Mouse (Mus musculus): ENCODE results near the gene Rdh13. TPM values are rescaled to one million over a fixed set of nuclear protein-coding genes. Genes with fewer than 3 reads are reported as not detected.

Gene Rdh13
- 2.6 TPM for polyA plus RNA-seq (2015; fragmentation: Illumina TruSeq; extraction: RNeasy Lipid Tissue Mini Kit (QIAGEN cat#74804); ENCODE audit: insufficient read depth, low read depth, low replicate concordance)

DNA sequence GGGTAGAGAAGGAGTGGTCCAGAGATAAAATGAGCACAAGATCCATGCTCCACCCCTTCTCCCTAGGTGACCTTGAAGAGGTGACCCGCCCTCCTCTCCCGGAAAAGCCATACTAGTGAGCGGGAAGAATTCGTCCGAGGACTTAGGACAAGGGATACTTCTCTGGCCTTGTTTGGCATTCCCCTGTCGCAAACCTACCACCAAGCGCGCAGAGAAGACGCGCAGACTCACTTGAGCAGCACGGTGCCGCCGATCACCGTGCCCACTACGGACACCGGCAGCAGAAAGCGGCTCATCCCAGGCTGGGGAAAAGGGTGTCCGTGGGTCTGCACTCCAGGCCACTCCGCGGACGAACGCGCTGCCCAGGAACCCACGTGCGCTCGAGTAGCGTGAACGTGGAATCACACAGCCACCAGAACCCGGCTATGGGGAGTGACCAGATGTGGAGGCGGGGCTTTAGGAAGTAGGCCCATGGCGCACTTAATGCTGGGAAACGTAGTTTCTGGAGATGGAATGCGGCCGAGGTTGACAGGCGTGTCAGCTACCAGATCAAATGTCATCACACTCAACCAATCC lies at the start of gene Rdh13:
Gene Rdh13 (minus strand): TSS at position 434 of the 576 bp plus-strand sequence.

DNA sequence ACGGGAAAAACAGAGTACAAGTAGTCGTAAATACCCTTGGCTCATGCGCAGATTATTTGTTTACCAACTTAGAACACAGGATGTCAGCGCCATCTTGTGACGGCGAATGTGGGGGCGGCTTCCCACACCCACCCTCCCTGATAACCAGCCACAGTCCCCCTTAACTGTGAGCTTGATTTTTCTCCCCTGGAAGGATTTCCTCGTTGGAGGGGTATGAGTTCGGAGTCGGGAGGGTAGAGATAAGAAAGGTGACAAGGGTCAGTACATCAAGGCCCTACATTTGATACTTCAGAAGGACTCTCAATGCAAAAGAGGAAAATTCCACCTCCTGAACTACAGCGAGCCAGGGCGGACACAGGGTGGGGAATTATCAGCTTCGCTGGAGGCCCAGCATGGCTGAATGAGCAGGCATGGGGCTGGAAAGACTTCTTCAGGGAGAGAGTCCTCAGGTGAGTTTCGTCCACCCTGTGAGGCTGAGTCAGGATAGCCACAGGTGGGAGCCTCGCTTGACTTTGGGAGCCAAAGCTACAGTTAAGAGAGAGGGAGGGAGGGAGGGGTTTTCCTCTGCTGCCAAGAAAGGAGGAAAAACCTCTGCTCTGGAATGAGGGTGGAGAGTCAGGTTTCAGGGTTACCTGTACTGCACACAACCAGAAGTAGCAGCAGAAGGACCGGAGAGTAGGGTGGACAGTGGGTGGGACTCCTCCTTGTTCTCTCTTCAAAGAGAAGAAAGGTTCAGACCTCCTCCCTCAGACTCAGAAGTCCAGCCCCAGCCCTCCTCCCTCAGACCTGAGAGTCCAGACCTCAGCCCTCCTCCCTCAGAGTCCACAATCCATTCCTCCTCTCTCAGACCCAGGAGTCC lies 15.4 kb upstream of the Rdh13 start, which contains the start of gene Eps8l1:
Gene Eps8l1 (plus strand): TSS at position 99 of the 859 bp plus-strand sequence.

DNA sequence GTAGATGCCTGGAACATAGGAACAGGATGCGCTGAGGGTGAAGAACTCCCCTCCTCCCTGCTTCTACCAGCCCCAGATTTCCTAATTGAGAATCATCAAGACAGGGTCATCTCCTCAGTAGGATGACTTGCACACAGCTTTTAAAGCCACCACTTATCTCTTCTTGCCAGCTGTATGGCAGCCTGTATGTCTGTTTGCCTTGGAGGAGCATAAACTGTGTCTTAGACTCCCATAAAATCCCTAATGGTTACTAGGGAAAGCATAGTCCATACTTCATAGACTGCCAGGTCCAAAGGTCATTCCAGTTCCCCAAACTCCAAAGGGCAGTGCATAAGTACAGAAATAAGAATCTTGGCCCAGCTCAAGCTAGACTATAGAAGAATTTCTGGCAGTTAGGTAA lies 47.7 kb downstream of the Rdh13 start, which contains the start of gene Gp6:
Gene Gp6 (minus strand): TSS at position 15 of the 400 bp plus-strand sequence.

Other genes with a start within 250 kb of the Rdh13 start
- not detected for gene Lilra5, start 207.9 kb downstream of the Rdh13 start, polyA plus RNA-seq (2015; fragmentation: Illumina TruSeq; extraction: RNeasy Lipid Tissue Mini Kit (QIAGEN cat#74804); ENCODE audit: insufficient read depth, low read depth, low replicate concordance)
- gene Ncr1, start 107.9 kb downstream of the Rdh13 start, polyA plus RNA-seq (2015; fragmentation: Illumina TruSeq; extraction: RNeasy Lipid Tissue Mini Kit (QIAGEN cat#74804); ENCODE audit: insufficient read depth, low read depth, low replicate concordance) = not detected
- gene Gp6, start 47.9 kb downstream of the Rdh13 start, polyA plus RNA-seq (2015; fragmentation: Illumina TruSeq; extraction: RNeasy Lipid Tissue Mini Kit (QIAGEN cat#74804); ENCODE audit: insufficient read depth, low read depth, low replicate concordance) = not detected
- 1.0 TPM for gene Eps8l1, start 15.0 kb upstream of the Rdh13 start, polyA plus RNA-seq (2015; fragmentation: Illumina TruSeq; extraction: RNeasy Lipid Tissue Mini Kit (QIAGEN cat#74804); ENCODE audit: insufficient read depth, low read depth, low replicate concordance)
- 54.2 TPM for gene Ppp1r12c, start 56.0 kb upstream of the Rdh13 start, polyA plus RNA-seq (2015; fragmentation: Illumina TruSeq; extraction: RNeasy Lipid Tissue Mini Kit (QIAGEN cat#74804); ENCODE audit: insufficient read depth, low read depth, low replicate concordance)
- gene Tnnt1, start 70.7 kb upstream of the Rdh13 start, polyA plus RNA-seq (2015; fragmentation: Illumina TruSeq; extraction: RNeasy Lipid Tissue Mini Kit (QIAGEN cat#74804); ENCODE audit: insufficient read depth, low read depth, low replicate concordance) = not detected
- gene Tnni3, start 78.6 kb upstream of the Rdh13 start, polyA plus RNA-seq (2015; fragmentation: Illumina TruSeq; extraction: RNeasy Lipid Tissue Mini Kit (QIAGEN cat#74804); ENCODE audit: insufficient read depth, low read depth, low replicate concordance) = 7.7 TPM
- gene Dnaaf3, start 86.8 kb upstream of the Rdh13 start, polyA plus RNA-seq (2015; fragmentation: Illumina TruSeq; extraction: RNeasy Lipid Tissue Mini Kit (QIAGEN cat#74804); ENCODE audit: insufficient read depth, low read depth, low replicate concordance) = 0.48 TPM
- gene Syt5, start 101.9 kb upstream of the Rdh13 start, polyA plus RNA-seq (2015; fragmentation: Illumina TruSeq; extraction: RNeasy Lipid Tissue Mini Kit (QIAGEN cat#74804); ENCODE audit: insufficient read depth, low read depth, low replicate concordance) = 2.9 TPM
- gene Ptprh, start 158.4 kb upstream of the Rdh13 start, polyA plus RNA-seq (2015; fragmentation: Illumina TruSeq; extraction: RNeasy Lipid Tissue Mini Kit (QIAGEN cat#74804); ENCODE audit: insufficient read depth, low read depth, low replicate concordance) = not detected
- 8.3 TPM for gene Tmem86b, start 185.8 kb upstream of the Rdh13 start, polyA plus RNA-seq (2015; fragmentation: Illumina TruSeq; extraction: RNeasy Lipid Tissue Mini Kit (QIAGEN cat#74804); ENCODE audit: insufficient read depth, low read depth, low replicate concordance)
- 12.0 TPM for gene Ppp6r1, start 213.4 kb upstream of the Rdh13 start, polyA plus RNA-seq (2015; fragmentation: Illumina TruSeq; extraction: RNeasy Lipid Tissue Mini Kit (QIAGEN cat#74804); ENCODE audit: insufficient read depth, low read depth, low replicate concordance)
- 10.8 TPM for gene Hspbp1, start 239.4 kb upstream of the Rdh13 start, polyA plus RNA-seq (2015; fragmentation: Illumina TruSeq; extraction: RNeasy Lipid Tissue Mini Kit (QIAGEN cat#74804); ENCODE audit: insufficient read depth, low read depth, low replicate concordance)
- gene Brsk1, start 245.0 kb upstream of the Rdh13 start, polyA plus RNA-seq (2015; fragmentation: Illumina TruSeq; extraction: RNeasy Lipid Tissue Mini Kit (QIAGEN cat#74804); ENCODE audit: insufficient read depth, low read depth, low replicate concordance) = 2.4 TPM